Mouse (Mus musculus) hindbrain, embryonic 16.5 days (tissue): ENCODE data around the gene Acin1. TPM values are rescaled to one million over a fixed set of nuclear protein-coding genes. Genes with fewer than 3 reads are reported as not detected.

ENCODE experiments used
- ATAC-seq: fragments of 200-750 bp; cut with Nextera tagmentation; 2 replicates; pipeline ENCODE4 v1.8.0; 2017; ENCODE audit warnings: moderate TSS enrichment, moderate library complexity
- H3K27ac ChIP-seq: fragments of 300-500 bp; sonication (generic); 2 replicates; pipeline ENCODE4 v1.5.1; 2014; ENCODE audit warnings: low read depth, mild to moderate bottlenecking, control low read depth, low read length, moderate library complexity
- H3K27me3 ChIP-seq: fragments of 300-500 bp; sonication (generic); replicated peaks from 2 replicates; pipeline ENCODE4 v1.6.1; 2014; ENCODE audit warnings: low read length; ENCODE audit not compliant: control insufficient read depth, insufficient read depth
- H3K36me3 ChIP-seq: fragments of 300-500 bp; sonication (generic); 2 replicates; pipeline ENCODE4 v1.6.1; 2014; ENCODE audit warnings: mild to moderate bottlenecking, low read length, moderate library complexity, mixed read lengths; ENCODE audit not compliant: control insufficient read depth, insufficient read depth
- H3K4me1 ChIP-seq: fragments of 300-500 bp; sonication (generic); 2 replicates; pipeline ENCODE4 v1.6.1; 2014; ENCODE audit warnings: low read depth, low read length; ENCODE audit not compliant: control insufficient read depth, insufficient read depth
- H3K4me2 ChIP-seq: fragments of 300-500 bp; sonication (generic); 2 replicates; pipeline ENCODE4 v1.6.1; 2014; ENCODE audit warnings: mild to moderate bottlenecking, low read length, control low read depth, moderate library complexity
- H3K4me3 ChIP-seq: fragments of 300-500 bp; sonication (generic); 2 replicates; pipeline ENCODE4 v1.5.1; 2014; ENCODE audit warnings: mild to moderate bottlenecking, low read length, control low read depth, moderate library complexity
- H3K9ac ChIP-seq: fragments of 300-500 bp; sonication (generic); 2 replicates; pipeline ENCODE4 v1.6.1; 2014; ENCODE audit warnings: low read depth, mild to moderate bottlenecking, control low read depth, low read length, moderate library complexity
- H3K9me3 ChIP-seq: fragments of 300-500 bp; sonication (generic); 2 replicates; pipeline ENCODE4 v1.6.1; 2014; ENCODE audit warnings: mild to moderate bottlenecking, low read length, moderate library complexity; ENCODE audit not compliant: control insufficient read depth
- WGBS: fragments of 180-500 bp; shearing (Covaris S2); extraction: QIAGEN DNeasy Blood & Tissue Kit; methylation state at CpG from one replicate; pipeline ENCODE4 v1.1.7; 2014; 5-methylcytosine and 5-hydroxymethylcytosine counted together
- polyA plus RNA-seq: library from polyadenylated mRNA; unstranded; fragments of >200 nt; fragmentation: Nextera tagmentation; extraction: Ambion mirVana; gene quantifications from 2 replicates; pipeline ENCODE4 v1.2.1, GENCODE M21; 2015

Gene Acin1
- polyA plus RNA-seq, 1 experiment from 2014 or later = 89.5 TPM

DNA sequence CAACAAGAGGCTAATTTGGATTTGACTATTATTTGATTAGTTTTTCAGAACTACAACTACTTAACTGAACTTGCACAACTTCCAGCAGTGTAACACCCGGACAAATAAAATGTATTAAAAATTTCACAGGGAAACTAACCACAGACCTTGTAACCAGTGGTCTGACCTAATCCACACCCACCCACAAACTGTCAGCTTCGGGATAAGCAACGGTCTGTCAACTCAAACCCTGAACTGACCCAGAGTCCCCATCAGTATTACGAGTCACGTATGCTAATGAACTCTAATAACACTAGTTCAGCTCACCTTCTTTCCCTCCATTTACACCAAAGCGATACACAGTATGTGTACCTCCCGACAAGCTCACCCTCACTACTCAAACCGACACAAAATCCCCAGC is 1.3 kb downstream of the Acin1 start:
- Histone ChIP-seq H3K4me1 (peaks cover 27% of the 10 kb centered on the region), H3K27me3 (no peaks in the 10 kb centered on the region), H3K4me3 (peak overlapping the region; percentile 87), H3K36me3 (0 out of 2 replicates have a peak, but pooled peaks cover 4% of the 10 kb centered on the region), H3K9me3 (no peaks in the 10 kb centered on the region), H3K4me2 (peak overlapping the region; percentile 66), H3K9ac (peak overlapping the region; percentile 97), H3K27ac (no peak overlapping the region)
- no peak for ATAC-seq
- WGBS = 15% methylated on average over 8 of the region's 8 CpGs

GRCm38 (mm10) chr14:54682396-54682795 is 4.3 kb downstream of the Acin1 start:
- Histone ChIP-seq H3K4me2 (no peak overlapping the region), H3K4me1 (peaks cover 14% of the 10 kb centered on the region), H3K27ac (no peak overlapping the region), H3K9me3 (no peaks in the 10 kb centered on the region), H3K36me3 (peaks cover 13% of the 10 kb centered on the region), H3K9ac (no peak overlapping the region), H3K4me3 (no peak overlapping the region), H3K27me3 (no peaks in the 10 kb centered on the region)
- ATAC-seq = no peak
- WGBS = 96% methylated on average over 3 of the region's 3 CpGs

DNA sequence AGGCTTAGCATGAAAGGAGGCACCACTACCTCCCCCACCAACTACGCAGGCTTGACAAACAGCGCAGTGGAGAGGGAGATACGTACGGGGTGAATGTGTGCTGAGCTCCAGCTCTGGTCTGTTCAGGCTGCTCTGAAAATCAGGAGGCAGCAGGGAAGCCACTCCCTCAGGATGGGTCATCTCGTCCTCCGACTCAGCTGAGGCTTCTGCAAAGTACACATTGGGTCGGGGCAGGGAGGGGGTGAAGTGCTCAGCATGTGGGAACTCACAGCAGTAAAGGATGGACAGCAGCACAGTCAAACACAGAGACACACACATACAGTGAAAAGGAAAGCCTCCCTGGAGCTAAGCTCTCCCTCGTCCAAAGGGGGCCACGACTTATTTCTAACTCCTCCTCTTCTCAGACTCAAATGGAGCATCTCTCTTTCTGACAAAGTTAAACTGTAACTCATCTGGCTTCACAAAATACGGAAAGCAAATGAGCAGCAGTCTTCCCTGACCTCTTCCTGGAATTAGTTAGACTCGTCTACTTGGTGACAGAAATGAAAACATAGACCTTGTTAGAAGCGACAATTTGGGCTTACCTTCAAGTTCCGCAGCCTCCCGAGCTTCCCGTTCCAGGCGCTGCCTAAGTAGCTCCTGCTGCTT is 8.0 kb downstream of the Acin1 start:
- Histone ChIP-seq H3K9ac (no peak overlapping the region), H3K27me3 (no peaks in the 10 kb centered on the region), H3K4me2 (no peak overlapping the region), H3K9me3 (no peaks in the 10 kb centered on the region), H3K4me3 (no peak overlapping the region), H3K36me3 (peaks cover 25% of the 10 kb centered on the region), H3K4me1 (peaks cover 5% of the 10 kb centered on the region; the same call in 1 of the 2 replicates), H3K27ac (no peak overlapping the region)
- ATAC-seq = no peak
- 80% methylated on average over 16 of the region's 16 CpGs for WGBS

DNA sequence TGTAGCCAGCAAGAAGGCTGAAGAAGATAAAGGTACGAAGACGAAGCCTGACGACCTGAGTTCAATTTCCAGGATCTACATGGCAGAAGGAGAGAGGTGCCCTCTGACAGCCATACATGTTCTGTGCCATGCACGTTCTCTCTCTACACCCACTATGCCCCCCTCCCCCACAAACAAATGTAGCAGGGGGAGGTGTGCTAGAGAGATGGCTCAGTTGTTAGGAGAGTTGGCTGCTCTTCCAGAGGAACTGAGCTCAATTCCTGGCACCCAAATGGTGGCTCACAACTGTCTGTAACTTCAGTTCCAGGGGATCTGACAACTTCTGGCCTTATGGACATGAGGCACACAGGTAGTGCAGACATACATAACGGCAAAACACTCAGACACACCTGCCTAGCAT is 10.4 kb downstream of the Acin1 start:
- Histone ChIP-seq H3K4me3 (no peak overlapping the region), H3K9ac (no peak overlapping the region), H3K4me1 (no peaks in the 10 kb centered on the region), H3K27ac (no peak overlapping the region), H3K27me3 (no peaks in the 10 kb centered on the region), H3K36me3 (peaks cover 31% of the 10 kb centered on the region), H3K4me2 (no peak overlapping the region), H3K9me3 (no peaks in the 10 kb centered on the region)
- 90% methylated on average over 5 of the region's 5 CpGs for WGBS
- no peak for ATAC-seq

GRCm38 (mm10) chr14:54674317-54674716 is 12.4 kb downstream of the Acin1 start:
- H3K9me3 ChIP-seq = no peaks in the 10 kb centered on the region
- peaks cover 31% of the 10 kb centered on the region for H3K36me3 ChIP-seq
- no peak overlapping the region for H3K4me2 ChIP-seq
- H3K9ac ChIP-seq = no peak overlapping the region
- H3K27ac ChIP-seq = no peak overlapping the region
- H3K27me3 ChIP-seq = no peaks in the 10 kb centered on the region
- H3K4me1 ChIP-seq = no peaks in the 10 kb centered on the region
- H3K4me3 ChIP-seq = no peak overlapping the region
- 70% methylated on average over 2 of the region's 2 CpGs for WGBS
- no peak for ATAC-seq

GRCm38 (mm10) chr14:54669381-54669780 is 17.4 kb downstream of the Acin1 start:
- no peak; the same call in 1 of the 2 replicates for ATAC-seq

GRCm38 (mm10) chr14:54664477-54665222 is 22.1 kb downstream of the Acin1 start:
- Histone ChIP-seq H3K4me2 (no peak overlapping the region), H3K27ac (no peak overlapping the region), H3K27me3 (no peaks in the 10 kb centered on the region), H3K4me1 (no peaks in the 10 kb centered on the region), H3K9ac (no peak overlapping the region), H3K36me3 (peaks cover 60% of the 10 kb centered on the region), H3K4me3 (no peak overlapping the region), H3K9me3 (no peaks in the 10 kb centered on the region)
- 92% methylated on average over 10 of the region's 10 CpGs for WGBS
- no peak for ATAC-seq

More at GRCm38 (mm10) chr14:54669381-54669780, 17.4 kb downstream of the Acin1 start:
- Histone ChIP-seq H3K27ac (no peak overlapping the region), H3K9ac (no peak overlapping the region), H3K36me3 (peaks cover 30% of the 10 kb centered on the region), H3K4me2 (no peak overlapping the region), H3K4me1 (no peaks in the 10 kb centered on the region), H3K4me3 (no peak overlapping the region), H3K9me3 (no peaks in the 10 kb centered on the region), H3K27me3 (no peaks in the 10 kb centered on the region)
- 75% methylated on average over 4 of the region's 4 CpGs for WGBS

GRCm38 (mm10) chr14:54660009-54660408 is 26.7 kb downstream of the Acin1 start:
- Histone ChIP-seq H3K27me3 (no peaks in the 10 kb centered on the region), H3K9me3 (no peaks in the 10 kb centered on the region), H3K27ac (no peak overlapping the region), H3K4me2 (no peak overlapping the region), H3K9ac (no peak overlapping the region), H3K36me3 (peaks cover 60% of the 10 kb centered on the region), H3K4me3 (no peak overlapping the region), H3K4me1 (no peaks in the 10 kb centered on the region)
- WGBS = 92% methylated on average over 2 of the region's 2 CpGs
- ATAC-seq = no peak

DNA sequence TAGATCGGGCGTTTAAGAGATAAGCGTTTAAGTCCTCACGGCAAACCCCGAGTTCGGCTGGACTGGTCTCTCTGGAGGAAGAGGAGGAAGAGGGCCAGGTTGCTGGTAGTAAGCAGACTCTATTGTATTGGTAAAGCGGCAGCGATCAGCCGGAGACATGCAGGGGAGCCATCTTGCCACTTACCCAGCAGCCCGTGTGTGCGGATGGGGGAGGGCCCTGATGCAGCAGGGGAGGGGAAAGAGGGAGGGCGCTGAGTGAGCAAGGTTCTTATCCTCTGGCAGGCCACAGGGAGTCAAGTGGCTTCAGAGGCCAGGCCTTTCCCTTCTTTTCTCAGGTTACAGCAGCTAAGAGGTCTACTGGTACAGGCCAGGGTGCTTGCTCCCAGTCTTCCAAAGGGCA is 33.2 kb downstream of the Acin1 start:
- peaks cover 40% of the 10 kb centered on the region for H3K36me3 ChIP-seq
- peak overlapping the region; percentile 84 for H3K27ac ChIP-seq
- H3K4me2 ChIP-seq = peak overlapping the region; percentile 89
- H3K4me1 ChIP-seq = peaks cover 43% of the 10 kb centered on the region
- ATAC-seq = peak; percentile 85
- H3K9me3 ChIP-seq = no peaks in the 10 kb centered on the region
- H3K4me3 ChIP-seq = peak overlapping the region; percentile 75
- peak overlapping the region; percentile 85 for H3K9ac ChIP-seq
- H3K27me3 ChIP-seq = no peaks in the 10 kb centered on the region
- WGBS = 1% methylated on average over 12 of the region's 12 CpGs
